17 mouse cellular contexts compared by ENCODE assay signal in the genomic region with DNA sequence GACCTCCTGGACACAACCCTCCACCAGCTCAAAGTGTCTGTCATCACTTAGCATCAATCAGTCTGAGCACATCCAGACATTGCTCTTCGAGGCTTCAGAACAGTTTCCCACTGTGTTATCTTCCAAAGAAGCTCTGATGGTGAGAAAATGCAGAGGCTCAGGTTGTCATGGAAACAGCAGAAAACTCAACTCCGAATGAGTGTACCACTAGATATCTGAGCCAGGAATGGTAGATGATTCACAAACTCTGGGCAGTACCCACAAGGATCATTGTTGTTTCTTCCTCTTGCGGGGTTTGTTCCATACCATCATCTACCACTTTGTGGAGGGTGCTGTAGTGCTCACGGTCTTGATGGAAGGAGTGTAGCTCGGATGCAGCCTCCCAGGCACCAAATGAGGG. TPM values are rescaled to one million over a fixed set of nuclear protein-coding genes. Genes with fewer than 3 reads are reported as not detected.
DNase-seq lines count a peak whose midpoint lies in the region; TF ChIP-seq lines count a peak whose summit lies in the region.
"Had no signal": no experiment of that assay in that cellular context is flagged by ENCODE, and none has a peak within 500 bp of the region (broad histone marks: within the 10 kb centered on the region; RNA-seq: fewer than 3 reads in every experiment).

No protein-coding gene starts in this region.

- H3K4me3 ChIP-seq in layer of hippocampus, adult 2 months: no peak overlapping the region
- H3K4me3 ChIP-seq: embryonic facial prominence, embryonic 15.5 days; heart, embryonic 13.5 days; limb, embryonic 10.5 days; liver, embryonic 15.5 days; myocyte had no signal

- H3K27ac ChIP-seq in layer of hippocampus, adult 2 months: 0 out of 2 replicates have a peak overlapping the region, but pooled peaks have one; percentile 32
- H3K27ac ChIP-seq: embryonic facial prominence, embryonic 15.5 days; heart, embryonic 13.5 days; hindbrain, embryonic 14.5 days; limb, embryonic 10.5 days; liver, embryonic 15.5 days had no signal

- no peak for TF ChIP-seq CTCF in brain, embryonic 14.5 days (IDR thresholded peaks at IDR 0.05; ENCODE audit: borderline replicate concordance, extremely low read depth, insufficient read depth, insufficient read length)
- no peak for TF ChIP-seq CTCF in layer of hippocampus, adult 2 months (conservative IDR thresholded peaks at IDR 0.05)

- no peak for TF ChIP-seq POLR2A in brain, embryonic 14.5 days (IDR thresholded peaks at IDR 0.05; ENCODE audit: borderline replicate concordance, extremely low read depth, insufficient read depth, insufficient read length, poor library complexity, severe bottlenecking)

- DNase-seq in layer of hippocampus, adult 18-20 months (ENCODE audit: low spot score in 2 of 2): peak; percentile 54 to 76
- no peak for DNase-seq in layer of hippocampus, postnatal 10 days (ENCODE audit: low spot score in 2 of 2)
- DNase-seq in brain, embryonic 14.5 days (ENCODE audit: low read depth): peak; percentile 34
- peak; percentile 39 to 81 for DNase-seq in layer of hippocampus, adult 2 months (ENCODE audit: low spot score in 2 of 2)
- peak; percentile 38 to 75 for DNase-seq in right cerebral cortex, postnatal 10 days (ENCODE audit: low spot score in 2 of 2)
- no peak for DNase-seq in thymus, postnatal 4 days
- no peak for DNase-seq in thymus, postnatal 10 days (ENCODE audit: low spot score in 2 of 2)
- DNase-seq: cerebellum, adult 9-11 months; gastrocnemius, postnatal 14 days; kidney, adult 9 months; thymus, postnatal 25 days had no signal

RNA-seq across cellular contexts. Expression of a gene that starts 4.4 kb away (rescaled TPM):
- 1 to 10 TPM; 4.0 to 4.1 TPM for total RNA-seq in layer of hippocampus, adult 18-20 months (2021)
- 1 to 10 TPM; 2.1 to 2.2 TPM for total RNA-seq in layer of hippocampus, postnatal 10 days (2021)
- polyA plus RNA-seq in brain, embryonic 14.5 days (2012; rRNA removed): 0.16 and 0.33 TPM in 2 replicates
- 1 to 10 TPM; 3.9 to 4.7 TPM for total RNA-seq in layer of hippocampus, adult 2 months (2021)

RNA-seq across cellular contexts. Expression of a gene that starts 35.9 kb away (rescaled TPM):
- not detected for total RNA-seq in layer of hippocampus, adult 18-20 months (2021)
- total RNA-seq in layer of hippocampus, postnatal 10 days (2021): not detected
- polyA plus RNA-seq in brain, embryonic 14.5 days (2012; rRNA removed): 0.23 and 0.38 TPM in 2 replicates
- total RNA-seq in layer of hippocampus, adult 2 months (2021): under 1 TPM; 0.44 to 0.56 TPM

RNA-seq across cellular contexts. Expression of a gene that starts 47.8 kb away (rescaled TPM):
- total RNA-seq in layer of hippocampus, adult 18-20 months (2021): not detected
- not detected for total RNA-seq in layer of hippocampus, postnatal 10 days (2021)
- polyA plus RNA-seq in brain, embryonic 14.5 days (2012; rRNA removed): not detected in 2 replicates
- total RNA-seq in layer of hippocampus, adult 2 months (2021): not detected
- total RNA-seq: gastrocnemius, postnatal 14 days had no signal
- polyA plus RNA-seq: heart, embryonic 13.5 days; hindbrain, embryonic 14.5 days; limb, embryonic 10.5 days; liver, embryonic 15.5 days; myocyte had no signal

RNA-seq across cellular contexts. Expression of a gene that starts 54.5 kb away (rescaled TPM):
- total RNA-seq in layer of hippocampus, adult 18-20 months (2021): under 1 TPM in 1 of 2 experiments, not detected in 1; 0.64 TPM
- total RNA-seq in layer of hippocampus, postnatal 10 days (2021): under 1 TPM; 0.80 TPM
- 0.08 TPM in 1 of 2 replicates, not detected in the other for polyA plus RNA-seq in brain, embryonic 14.5 days (2012; rRNA removed)
- total RNA-seq in layer of hippocampus, adult 2 months (2021): under 1 TPM in 1 of 2 experiments, not detected in 1; 0.39 TPM
- total RNA-seq: gastrocnemius, postnatal 14 days had no signal
- polyA plus RNA-seq: embryonic facial prominence, embryonic 15.5 days; heart, embryonic 13.5 days; hindbrain, embryonic 14.5 days; limb, embryonic 10.5 days; liver, embryonic 15.5 days; myocyte had no signal

Comparison
In these comparisons a context has a peak if more than half of its experiments do, and no peak if none do; other contexts are left out.
1. DNase-seq: peak in layer of hippocampus, adult 18-20 months (2 of 2), brain, embryonic 14.5 days (single experiment), layer of hippocampus, adult 2 months (2 of 2) and right cerebral cortex, postnatal 10 days (2 of 2); none in layer of hippocampus, postnatal 10 days (0 of 2), thymus, postnatal 4 days (single experiment) and thymus, postnatal 10 days (0 of 2).